Mouse (Mus musculus): Measurements from ENCODE around the gene Igfbp4.
A peak's percentile ranks its signal among the peaks of the same experiment; 100 is the strongest.

Gene Igfbp4

GRCm38 (mm10) chr11:99041841-99042780 is 1.1 kb downstream of the Igfbp4 start:
- DNase-seq (ENCODE audit: low spot score in 2 of 2): no peak

- DNase-seq (ENCODE audit: low spot score in 2 of 2): peak; percentile 12 to 32
These were observed 1.9 kb downstream of the Igfbp4 start for GRCm38 (mm10) chr11:99042834-99043431.

- no peak for DNase-seq (ENCODE audit: low spot score in 2 of 2)
These were observed 2.6 kb downstream of the Igfbp4 start for GRCm38 (mm10) chr11:99043632-99044031.

- no peak for DNase-seq (ENCODE audit: low spot score in 2 of 2)
These were observed 3.3 kb downstream of the Igfbp4 start for GRCm38 (mm10) chr11:99044306-99044705.

GRCm38 (mm10) chr11:99045159-99045889 is 4.3 kb downstream of the Igfbp4 start:
- DNase-seq (ENCODE audit: low spot score in 2 of 2): no peak

GRCm38 (mm10) chr11:99047120-99047519 is 6.1 kb downstream of the Igfbp4 start:
- DNase-seq (ENCODE audit: low spot score in 2 of 2): no peak

GRCm38 (mm10) chr11:99047643-99048042 is 6.6 kb downstream of the Igfbp4 start:
- no peak for DNase-seq (ENCODE audit: low spot score in 2 of 2)

- no peak for DNase-seq (ENCODE audit: low spot score in 2 of 2)
These were observed 14.1 kb downstream of the Igfbp4 start for GRCm38 (mm10) chr11:99055143-99055542.

GRCm38 (mm10) chr11:99055571-99056452 is 14.8 kb downstream of the Igfbp4 start:
- no peak for DNase-seq (ENCODE audit: low spot score in 2 of 2)

GRCm38 (mm10) chr11:99060435-99060834 is 19.4 kb downstream of the Igfbp4 start:
- DNase-seq (ENCODE audit: low spot score in 2 of 2): no peak

GRCm38 (mm10) chr11:99062661-99063060 is 21.6 kb downstream of the Igfbp4 start:
- no peak for DNase-seq (ENCODE audit: low spot score in 2 of 2)

- DNase-seq (ENCODE audit: low spot score in 2 of 2): no peak
These were observed 22.5 kb downstream of the Igfbp4 start for GRCm38 (mm10) chr11:99063406-99064131.

- DNase-seq (ENCODE audit: low spot score in 2 of 2): no peak
These were observed 24.3 kb downstream of the Igfbp4 start for GRCm38 (mm10) chr11:99065353-99065752.

- DNase-seq (ENCODE audit: low spot score in 2 of 2): peak; percentile 58 to 68
These were observed 24.9 kb downstream of the Igfbp4 start for GRCm38 (mm10) chr11:99065979-99066378.

GRCm38 (mm10) chr11:99067591-99067990 is 26.5 kb downstream of the Igfbp4 start:
- DNase-seq (ENCODE audit: low spot score in 2 of 2): no peak

- DNase-seq (ENCODE audit: low spot score in 2 of 2): no peak
These were observed 27.4 kb downstream of the Igfbp4 start for GRCm38 (mm10) chr11:99068455-99068854.

GRCm38 (mm10) chr11:99071866-99072265 is 30.8 kb downstream of the Igfbp4 start:
- DNase-seq (ENCODE audit: low spot score in 2 of 2): no peak

GRCm38 (mm10) chr11:99073781-99074180 is 32.7 kb downstream of the Igfbp4 start:
- no peak for DNase-seq (ENCODE audit: low spot score in 2 of 2)

GRCm38 (mm10) chr11:99076744-99077319 is 35.8 kb downstream of the Igfbp4 start:
- DNase-seq (ENCODE audit: low spot score in 2 of 2): no peak

GRCm38 (mm10) chr11:99077869-99078268 is 36.8 kb downstream of the Igfbp4 start:
- DNase-seq (ENCODE audit: low spot score in 2 of 2): no peak

Data from spleen, postnatal 36 days (tissue).